Mouse (Mus musculus): Measurements from ENCODE around the gene Paqr3. TPM values are rescaled to one million over a fixed set of nuclear protein-coding genes. Genes with fewer than 3 reads are reported as not detected.

Paqr3 gene
- polyA plus RNA-seq, 1 experiment from 2014 or later: 3.6 TPM

DNA sequence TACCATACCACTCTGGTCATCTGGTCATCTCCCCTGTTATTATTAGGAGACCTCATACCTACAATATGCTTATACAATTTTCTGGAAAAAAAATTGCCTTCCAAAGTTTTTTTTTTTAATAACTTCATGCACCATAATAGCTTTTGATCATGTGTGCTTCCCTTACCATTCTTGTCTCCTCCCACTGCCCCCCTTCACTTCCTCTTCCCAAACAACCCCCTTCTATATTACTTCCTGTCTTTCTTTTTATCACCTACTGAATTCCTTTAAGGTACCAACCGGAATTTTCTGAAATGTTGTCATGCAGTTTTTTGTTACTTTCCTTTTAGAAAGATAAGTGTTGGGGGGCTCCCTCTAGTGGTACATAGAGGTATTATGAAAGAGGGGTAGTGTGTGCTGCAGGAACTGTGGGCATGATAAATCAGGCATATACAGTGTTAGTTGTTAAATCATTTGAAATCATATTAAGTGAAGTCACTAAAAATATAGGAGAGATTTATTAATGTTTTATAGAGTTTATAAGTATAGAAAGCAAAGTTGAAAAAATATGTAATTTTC lies 55.8 kb downstream of the Paqr3 start:
- Histone ChIP-seq H3K27ac (ENCODE audit: low read depth) (no peak overlapping the region), H3K4me1 (replicated peaks; ENCODE audit: control insufficient read depth, insufficient read depth, low read length) (0 out of 2 replicates have a peak, but pooled peaks cover 5% of the 10 kb centered on the region), H3K4me3 (ENCODE audit: low read depth, low read length) (no peak overlapping the region), H3K9ac (ENCODE audit: low read length) (no peak overlapping the region), H3K36me3 (ENCODE audit: control insufficient read depth, insufficient read depth, low read length) (peaks cover 20% of the 10 kb centered on the region), H3K27me3 (replicated peaks; ENCODE audit: control insufficient read depth, insufficient read depth, low read length) (no peaks in the 10 kb centered on the region), H3K9me3 (ENCODE audit: control insufficient read depth, low read length) (no peaks in the 10 kb centered on the region), H3K4me2 (ENCODE audit: low read length) (no peak overlapping the region)
- WGBS: 5% methylated on average over 1 of the region's 1 CpGs
- DNase-seq (ENCODE audit: low spot score): peak; percentile 51
- ATAC-seq (replicated peaks; ENCODE audit: low FRiP score, low TSS enrichment, low read depth): no peak

DNA sequence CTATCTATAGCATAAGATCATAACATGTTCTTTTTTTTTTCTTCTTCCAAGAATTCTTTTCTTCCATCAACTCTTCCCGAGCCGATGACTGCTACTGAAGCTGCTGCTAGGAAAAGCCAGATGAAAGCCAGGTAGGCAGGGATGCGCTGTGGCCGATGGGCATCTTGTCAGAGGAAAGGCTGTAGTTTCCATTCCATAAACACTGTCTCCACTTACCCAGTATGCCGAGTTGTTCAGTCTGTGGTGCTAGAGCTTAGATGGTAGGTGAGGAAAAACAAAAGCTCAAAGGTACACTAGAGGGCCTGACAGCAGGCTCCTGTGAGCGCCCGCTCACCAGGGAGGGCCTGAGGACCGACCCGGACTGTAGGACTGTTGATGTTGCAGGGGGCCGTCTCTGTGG lies 56.6 kb downstream of the Paqr3 start:
- H3K27ac ChIP-seq (ENCODE audit: low read depth): no peak overlapping the region
- H3K4me3 ChIP-seq (ENCODE audit: low read depth, low read length): no peak overlapping the region
- WGBS: 76% methylated on average over 10 of the region's 10 CpGs
- H3K27me3 ChIP-seq (replicated peaks; ENCODE audit: control insufficient read depth, insufficient read depth, low read length): no peaks in the 10 kb centered on the region
- no peak overlapping the region for H3K9ac ChIP-seq (ENCODE audit: low read length)
- peaks cover 20% of the 10 kb centered on the region for H3K36me3 ChIP-seq (ENCODE audit: control insufficient read depth, insufficient read depth, low read length)
- DNase-seq (ENCODE audit: low spot score) (peak; percentile 32), ATAC-seq (replicated peaks; ENCODE audit: low FRiP score, low TSS enrichment, low read depth) (no peak)
- H3K9me3 ChIP-seq (ENCODE audit: control insufficient read depth, low read length): no peaks in the 10 kb centered on the region
- H3K4me1 ChIP-seq (replicated peaks; ENCODE audit: control insufficient read depth, insufficient read depth, low read length): 0 out of 2 replicates have a peak, but pooled peaks cover 5% of the 10 kb centered on the region
- no peak overlapping the region for H3K4me2 ChIP-seq (ENCODE audit: low read length)

DNA sequence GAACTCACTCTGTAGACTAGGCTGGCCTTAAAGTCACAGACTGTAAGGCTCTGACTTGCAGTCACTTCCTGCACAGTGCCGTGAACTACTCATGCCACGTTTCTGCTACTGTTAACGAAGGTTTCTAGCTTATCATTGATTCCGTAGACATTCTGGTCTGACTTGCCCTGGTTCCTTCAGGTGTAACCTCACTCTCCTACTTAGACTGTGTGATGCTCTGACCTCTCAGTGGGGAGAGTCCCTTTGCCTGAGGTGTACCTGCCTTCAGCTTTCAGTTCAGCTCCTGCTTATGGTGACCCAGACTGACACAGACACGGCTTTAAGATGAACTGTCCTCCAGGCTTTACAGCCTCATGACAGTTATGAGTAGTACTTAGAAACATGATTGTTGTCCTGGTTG lies 57.2 kb downstream of the Paqr3 start:
- Histone ChIP-seq H3K9ac (ENCODE audit: low read length) (no peak overlapping the region), H3K4me1 (replicated peaks; ENCODE audit: control insufficient read depth, insufficient read depth, low read length) (0 out of 2 replicates have a peak, but pooled peaks cover 5% of the 10 kb centered on the region), H3K27me3 (replicated peaks; ENCODE audit: control insufficient read depth, insufficient read depth, low read length) (no peaks in the 10 kb centered on the region), H3K4me3 (ENCODE audit: low read depth, low read length) (no peak overlapping the region), H3K36me3 (ENCODE audit: control insufficient read depth, insufficient read depth, low read length) (peaks cover 20% of the 10 kb centered on the region), H3K4me2 (ENCODE audit: low read length) (no peak overlapping the region), H3K27ac (ENCODE audit: low read depth) (no peak overlapping the region), H3K9me3 (ENCODE audit: control insufficient read depth, low read length) (no peaks in the 10 kb centered on the region)
- DNase-seq (ENCODE audit: low spot score) (peak; percentile 46), ATAC-seq (replicated peaks; ENCODE audit: low FRiP score, low TSS enrichment, low read depth) (no peak)
- 86% methylated on average over 5 of the region's 5 CpGs for WGBS

DNA sequence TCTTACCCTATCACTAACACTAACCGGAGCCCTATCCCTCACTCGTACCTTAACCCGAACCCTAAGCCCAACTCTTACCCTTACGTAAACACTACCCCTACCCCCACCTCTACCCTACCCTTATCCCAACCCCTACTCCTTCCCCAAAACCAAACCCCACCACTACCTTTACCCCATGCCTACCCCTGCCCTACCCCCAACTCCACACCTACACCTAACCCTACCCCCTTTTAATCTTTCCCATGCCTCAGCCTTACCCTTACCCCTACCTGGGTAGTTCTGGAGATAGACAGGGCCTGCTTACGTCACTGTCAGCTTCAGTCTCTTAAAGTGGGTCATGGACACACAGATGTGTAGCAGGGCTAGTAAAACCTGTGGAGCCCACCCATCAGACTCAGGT lies 62.5 kb downstream of the Paqr3 start:
- WGBS: 90% methylated on average over 5 of the region's 5 CpGs
- Histone ChIP-seq H3K9ac (ENCODE audit: low read length) (no peak overlapping the region), H3K36me3 (ENCODE audit: control insufficient read depth, insufficient read depth, low read length) (peaks cover 25% of the 10 kb centered on the region), H3K4me2 (ENCODE audit: low read length) (no peak overlapping the region), H3K27me3 (replicated peaks; ENCODE audit: control insufficient read depth, insufficient read depth, low read length) (no peaks in the 10 kb centered on the region), H3K27ac (ENCODE audit: low read depth) (no peak overlapping the region), H3K4me3 (ENCODE audit: low read depth, low read length) (no peak overlapping the region), H3K4me1 (replicated peaks; ENCODE audit: control insufficient read depth, insufficient read depth, low read length) (no peaks in the 10 kb centered on the region), H3K9me3 (ENCODE audit: control insufficient read depth, low read length) (no peaks in the 10 kb centered on the region)
- no peak for ATAC-seq (replicated peaks; ENCODE audit: low FRiP score, low TSS enrichment, low read depth)
- no peak for DNase-seq (ENCODE audit: low spot score)

DNA sequence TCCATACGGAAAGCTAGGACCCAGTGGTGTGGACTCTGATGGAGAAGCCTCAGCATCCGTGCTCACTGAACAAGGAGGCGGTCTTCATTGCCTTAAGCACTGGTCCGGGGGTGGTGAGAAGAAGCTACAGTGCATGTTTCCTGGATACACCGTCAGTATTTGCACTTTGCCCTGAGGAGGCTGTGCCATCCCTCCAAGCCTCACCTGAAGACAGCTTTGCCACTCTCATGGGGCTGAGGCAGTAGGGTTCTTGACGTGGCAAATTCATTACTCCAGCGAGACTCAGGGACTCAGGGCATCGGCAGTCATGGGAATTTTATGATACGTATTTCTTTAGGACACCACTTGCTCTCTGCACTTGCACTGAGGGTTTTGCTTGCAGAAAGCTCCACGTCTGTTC lies 64.7 kb downstream of the Paqr3 start:
- H3K4me1 ChIP-seq (replicated peaks; ENCODE audit: control insufficient read depth, insufficient read depth, low read length): no peaks in the 10 kb centered on the region
- ATAC-seq (replicated peaks; ENCODE audit: low FRiP score, low TSS enrichment, low read depth): 0 out of 2 replicates have a peak, but pooled peaks have one; percentile 32
- DNase-seq (ENCODE audit: low spot score): no peak
- H3K4me3 ChIP-seq (ENCODE audit: low read depth, low read length): no peak overlapping the region
- 91% methylated on average over 10 of the region's 10 CpGs for WGBS
- H3K9ac ChIP-seq (ENCODE audit: low read length): no peak overlapping the region
- H3K9me3 ChIP-seq (ENCODE audit: control insufficient read depth, low read length): no peaks in the 10 kb centered on the region
- H3K4me2 ChIP-seq (ENCODE audit: low read length): no peak overlapping the region
- no peaks in the 10 kb centered on the region for H3K27me3 ChIP-seq (replicated peaks; ENCODE audit: control insufficient read depth, insufficient read depth, low read length)
- no peak overlapping the region for H3K27ac ChIP-seq (ENCODE audit: low read depth)
- H3K36me3 ChIP-seq (ENCODE audit: control insufficient read depth, insufficient read depth, low read length): peaks cover 18% of the 10 kb centered on the region; the same call in 1 of the 2 replicates

DNA sequence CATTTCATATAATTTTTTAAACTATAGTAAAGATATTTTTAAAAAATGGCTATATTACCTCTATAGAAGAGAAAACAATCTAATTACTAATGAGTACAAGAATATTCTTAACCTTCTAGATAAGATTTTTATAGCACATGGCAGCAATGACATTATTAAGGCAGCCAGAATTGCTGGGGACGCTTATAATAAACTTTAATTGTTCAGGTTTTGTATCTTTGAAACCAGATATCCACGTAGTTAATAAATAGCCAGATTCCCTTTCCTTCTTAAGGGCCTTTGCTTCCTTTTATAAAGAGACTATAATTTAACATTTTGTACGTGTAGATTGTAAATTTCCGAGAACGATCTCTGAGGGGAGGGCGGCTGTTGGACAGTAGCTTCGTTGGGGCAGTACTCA lies 66.1 kb downstream of the Paqr3 start:
- 64% methylated on average over 7 of the region's 7 CpGs for WGBS

More for the DNA sequence above, 66.1 kb downstream of the Paqr3 start:
- no peaks in the 10 kb centered on the region for H3K9me3 ChIP-seq (ENCODE audit: control insufficient read depth, low read length)
- H3K9ac ChIP-seq (ENCODE audit: low read length): no peak overlapping the region
- ATAC-seq (replicated peaks; ENCODE audit: low FRiP score, low TSS enrichment, low read depth): no peak
- H3K4me2 ChIP-seq (ENCODE audit: low read length): no peak overlapping the region
- peaks cover 22% of the 10 kb centered on the region; the same call in 1 of the 2 replicates for H3K36me3 ChIP-seq (ENCODE audit: control insufficient read depth, insufficient read depth, low read length)
- no peaks in the 10 kb centered on the region for H3K27me3 ChIP-seq (replicated peaks; ENCODE audit: control insufficient read depth, insufficient read depth, low read length)
- no peak overlapping the region for H3K4me3 ChIP-seq (ENCODE audit: low read depth, low read length)
- H3K27ac ChIP-seq (ENCODE audit: low read depth): no peak overlapping the region
- peak; percentile 50 for DNase-seq (ENCODE audit: low spot score)
- H3K4me1 ChIP-seq (replicated peaks; ENCODE audit: control insufficient read depth, insufficient read depth, low read length): no peaks in the 10 kb centered on the region

Other genes starting within 250 kb of the Paqr3 start
- 14.7 and 15.7 TPM in 2 replicates for gene Bmp2k, start 113.9 kb downstream of the Paqr3 start, polyA plus RNA-seq (2014; fragmentation: Nextera tagmentation; extraction: Ambion mirVana)

All from intestine, embryonic 14.5 days (tissue).